Mouse (Mus musculus): ENCODE results near the gene Trappc11.
"Not testable (repeated sequence)": the region's sequence is repeated elsewhere in the genome, so short reads cannot be mapped to it uniquely, and the experiment has no call there.

Trappc11 gene

GRCm38 (mm10) chr8:47482354-47483071, 50.8 kb downstream of the Trappc11 start:
- DNase-seq: no peak

GRCm38 (mm10) chr8:47480039-47480438, 53.2 kb downstream of the Trappc11 start:
- no peak for DNase-seq

GRCm38 (mm10) chr8:47461650-47462049, 71.6 kb downstream of the Trappc11 start:
- DNase-seq: no peak

GRCm38 (mm10) chr8:47459216-47459749, 74.0 kb downstream of the Trappc11 start:
- no peak for DNase-seq

GRCm38 (mm10) chr8:47458591-47458990, 74.7 kb downstream of the Trappc11 start:
- DNase-seq: no peak

- DNase-seq: not testable (repeated sequence)
These were observed 84.1 kb downstream of the Trappc11 start for GRCm38 (mm10) chr8:47449211-47449610.

- DNase-seq: no peak
These were observed 86.8 kb downstream of the Trappc11 start, which contains the start of gene Stox2 for GRCm38 (mm10) chr8:47446312-47447046. TSS of gene Stox2 (minus strand) at chr8:47446362.

Measured in cerebellum, adult 11-12 months (tissue).